Mouse (Mus musculus): ENCODE measurements at regions not wholly inside any gene's neighbourhood (a gene's known extent, or its start where the extent isn't known, plus 50 kb on each side); places are given as distances from the start of the nearest gene placed in this dataset.

DNA sequence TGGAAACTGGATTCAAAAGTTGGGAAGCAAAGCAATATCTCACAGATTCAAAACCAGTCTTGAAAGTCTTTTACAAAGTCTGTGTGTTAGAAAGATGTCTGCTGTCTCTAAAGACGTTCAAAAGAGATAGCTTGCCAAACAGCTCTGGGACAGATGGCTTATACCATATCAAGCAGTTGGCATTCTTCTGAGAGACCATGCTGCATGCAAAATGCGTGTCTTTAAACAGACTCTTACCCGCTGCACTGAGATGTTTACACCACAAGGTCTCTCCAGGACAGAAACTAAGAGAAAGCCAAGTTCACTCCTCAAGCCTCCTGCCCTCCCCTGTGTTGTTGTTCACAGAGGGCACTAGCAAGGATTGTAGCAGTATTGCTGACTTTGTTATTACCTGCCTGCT, 127.5 kb upstream of the Tmtc1 start:
- Histone ChIP-seq H3K4me1 (replicated peaks; ENCODE audit: control insufficient read depth, insufficient read depth, low read length) (no peaks in the 10 kb centered on the region), H3K36me3 (ENCODE audit: control insufficient read depth, insufficient read depth, low read length) (no peaks in the 10 kb centered on the region), H3K27me3 (replicated peaks; ENCODE audit: control insufficient read depth, insufficient read depth, low read length) (no peaks in the 10 kb centered on the region), H3K4me3 (ENCODE audit: low read depth, low read length) (no peak overlapping the region), H3K9ac (ENCODE audit: low read depth, low read length) (no peak overlapping the region), H3K4me2 (no peak overlapping the region), H3K27ac (ENCODE audit: low read depth, low read length) (no peak overlapping the region), H3K9me3 (ENCODE audit: control insufficient read depth, low read length) (no peaks in the 10 kb centered on the region)
- WGBS: 64% methylated on average over 3 of the region's 3 CpGs
- DNase-seq (ENCODE audit: low spot score) (no peak), ATAC-seq (replicated peaks; ENCODE audit: low FRiP score) (no peak)

DNA sequence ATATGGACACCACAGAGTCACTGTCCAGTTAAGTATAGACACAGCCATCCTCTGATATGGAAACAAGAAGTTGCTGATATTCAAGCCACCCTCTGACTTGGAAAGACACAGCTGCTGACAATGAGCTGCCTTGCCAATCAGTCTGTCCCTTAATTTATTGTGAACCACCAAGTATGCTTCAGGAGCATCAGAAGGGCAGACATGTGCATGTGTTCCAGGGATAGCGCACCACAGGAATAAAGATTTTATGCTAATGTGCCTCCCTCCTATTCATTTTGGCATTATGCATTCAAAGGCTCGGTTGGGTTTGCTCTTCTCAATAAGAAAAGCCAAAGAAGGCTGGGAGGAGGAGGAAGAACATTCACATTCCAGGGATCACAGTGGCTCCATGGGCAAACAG, 120.0 kb upstream of the Tmtc1 start:
- no peak overlapping the region for H3K27ac ChIP-seq (ENCODE audit: low read depth, low read length)
- no peaks in the 10 kb centered on the region for H3K27me3 ChIP-seq (replicated peaks; ENCODE audit: control insufficient read depth, insufficient read depth, low read length)
- no peak overlapping the region for H3K9ac ChIP-seq (ENCODE audit: low read depth, low read length)
- WGBS: 82% methylated on average over 2 of the region's 2 CpGs
- H3K9me3 ChIP-seq (ENCODE audit: control insufficient read depth, low read length): no peaks in the 10 kb centered on the region
- ATAC-seq (replicated peaks; ENCODE audit: low FRiP score) (no peak), DNase-seq (ENCODE audit: low spot score) (no peak)
- H3K4me2 ChIP-seq: no peak overlapping the region
- H3K36me3 ChIP-seq (ENCODE audit: control insufficient read depth, insufficient read depth, low read length): no peaks in the 10 kb centered on the region
- no peaks in the 10 kb centered on the region for H3K4me1 ChIP-seq (replicated peaks; ENCODE audit: control insufficient read depth, insufficient read depth, low read length)
- no peak overlapping the region for H3K4me3 ChIP-seq (ENCODE audit: low read depth, low read length)

DNA sequence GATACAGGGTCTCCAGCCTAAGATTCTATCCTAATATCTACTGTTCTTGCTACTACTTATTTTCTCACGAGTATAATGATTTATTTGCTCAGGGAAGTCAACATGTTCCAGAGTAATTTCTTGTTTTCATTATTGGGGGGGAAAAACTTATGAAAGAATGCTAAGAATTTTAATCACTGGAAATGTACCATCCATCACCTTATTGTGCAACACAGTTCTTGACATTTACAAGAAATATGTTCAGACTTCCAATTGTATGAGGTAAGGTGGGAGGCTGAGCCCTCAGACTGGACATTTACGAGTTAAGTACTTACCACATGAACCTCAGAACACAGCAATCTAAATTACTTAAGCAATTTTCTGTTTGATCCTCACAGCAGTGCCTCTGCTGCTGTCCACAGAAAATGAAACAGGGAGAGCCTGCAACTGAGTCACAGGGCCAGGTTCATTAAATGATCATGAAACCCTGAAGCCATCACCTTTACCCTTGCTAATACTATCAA, 118.1 kb upstream of the Tmtc1 start:
- Histone ChIP-seq H3K36me3 (ENCODE audit: control insufficient read depth, insufficient read depth, low read length) (no peaks in the 10 kb centered on the region), H3K4me2 (no peak overlapping the region), H3K9ac (ENCODE audit: low read depth, low read length) (no peak overlapping the region), H3K27me3 (replicated peaks; ENCODE audit: control insufficient read depth, insufficient read depth, low read length) (no peaks in the 10 kb centered on the region), H3K4me1 (replicated peaks; ENCODE audit: control insufficient read depth, insufficient read depth, low read length) (no peaks in the 10 kb centered on the region), H3K9me3 (ENCODE audit: control insufficient read depth, low read length) (no peaks in the 10 kb centered on the region), H3K27ac (ENCODE audit: low read depth, low read length) (no peak overlapping the region), H3K4me3 (ENCODE audit: low read depth, low read length) (no peak overlapping the region)
- DNase-seq (ENCODE audit: low spot score) (no peak), ATAC-seq (replicated peaks; ENCODE audit: low FRiP score) (no peak)
- WGBS: 48% methylated on average over 2 of the region's 2 CpGs

DNA sequence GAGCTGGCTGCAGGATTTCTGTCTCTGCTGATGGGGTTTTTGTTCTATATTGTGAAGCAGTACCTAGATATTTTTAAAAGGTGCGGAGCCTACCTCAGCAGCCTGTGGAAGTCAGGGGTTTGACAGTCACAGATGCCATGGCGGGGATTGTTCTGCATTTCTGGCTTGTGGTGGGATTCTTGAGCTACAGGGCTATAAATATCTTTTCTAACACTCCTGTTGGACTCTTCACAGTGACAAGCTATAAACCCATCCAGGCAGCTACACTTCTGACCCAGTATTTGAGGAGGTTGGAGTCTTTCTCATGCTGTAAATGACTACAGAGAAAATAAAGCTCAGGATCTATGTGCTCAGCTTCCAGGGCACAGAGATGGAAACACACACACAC, 112.3 kb upstream of the Tmtc1 start:
- Histone ChIP-seq H3K27ac (ENCODE audit: low read depth, low read length) (no peak overlapping the region), H3K27me3 (replicated peaks; ENCODE audit: control insufficient read depth, insufficient read depth, low read length) (no peaks in the 10 kb centered on the region), H3K9ac (ENCODE audit: low read depth, low read length) (no peak overlapping the region), H3K4me1 (replicated peaks; ENCODE audit: control insufficient read depth, insufficient read depth, low read length) (no peaks in the 10 kb centered on the region), H3K4me2 (no peak overlapping the region), H3K9me3 (ENCODE audit: control insufficient read depth, low read length) (no peaks in the 10 kb centered on the region), H3K36me3 (ENCODE audit: control insufficient read depth, insufficient read depth, low read length) (no peaks in the 10 kb centered on the region), H3K4me3 (ENCODE audit: low read depth, low read length) (no peak overlapping the region)
- DNase-seq (ENCODE audit: low spot score): no peak
- ATAC-seq (replicated peaks; ENCODE audit: low FRiP score): no peak
- 64% methylated on average over 2 of the region's 2 CpGs for WGBS

DNA sequence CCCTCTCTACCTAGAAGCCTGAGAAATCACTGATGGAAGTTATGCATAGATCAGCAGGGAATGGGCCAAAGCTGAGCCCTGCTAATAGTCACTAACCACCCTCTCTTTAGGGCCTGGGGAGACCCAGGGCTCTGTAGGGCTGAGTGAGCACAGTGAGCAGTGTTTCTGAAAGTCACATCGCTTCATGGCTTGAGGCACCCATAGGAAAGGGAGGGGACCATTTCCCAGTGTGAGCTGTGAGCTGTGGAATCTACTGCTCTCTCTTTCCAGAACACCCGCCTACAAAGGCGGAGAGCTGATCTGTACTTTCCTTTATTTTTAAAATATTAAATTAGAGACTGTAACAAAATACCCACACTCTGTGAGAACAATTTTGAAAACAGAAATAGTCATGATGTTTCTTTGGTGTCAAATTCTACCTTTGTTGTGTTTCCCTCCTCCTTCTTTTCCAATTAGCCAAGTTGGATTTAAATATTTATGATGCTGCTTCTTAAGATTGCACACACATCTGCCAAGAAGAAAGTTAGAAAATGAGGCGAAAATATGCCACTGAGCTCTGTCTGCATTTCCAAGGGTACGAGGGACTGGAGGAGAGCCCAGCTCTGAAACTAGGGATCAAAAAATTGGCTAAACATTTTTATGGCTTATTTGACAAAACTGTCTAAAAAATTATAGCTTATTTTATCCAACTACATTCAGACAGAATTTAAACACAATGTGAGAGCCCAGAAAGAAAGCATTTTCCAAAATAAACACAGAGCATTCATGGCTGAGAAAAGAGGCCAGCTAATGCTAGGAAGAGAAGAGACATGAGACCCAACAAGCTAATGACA, 111.7 kb upstream of the Tmtc1 start:
- Histone ChIP-seq H3K4me3 (ENCODE audit: low read depth, low read length) (no peak overlapping the region), H3K4me1 (replicated peaks; ENCODE audit: control insufficient read depth, insufficient read depth, low read length) (no peaks in the 10 kb centered on the region), H3K9me3 (ENCODE audit: control insufficient read depth, low read length) (no peaks in the 10 kb centered on the region), H3K27me3 (replicated peaks; ENCODE audit: control insufficient read depth, insufficient read depth, low read length) (no peaks in the 10 kb centered on the region), H3K4me2 (no peak overlapping the region), H3K9ac (ENCODE audit: low read depth, low read length) (no peak overlapping the region), H3K27ac (ENCODE audit: low read depth, low read length) (no peak overlapping the region), H3K36me3 (ENCODE audit: control insufficient read depth, insufficient read depth, low read length) (no peaks in the 10 kb centered on the region)
- ATAC-seq (replicated peaks; ENCODE audit: low FRiP score) (no peak), DNase-seq (ENCODE audit: low spot score) (no peak)
- 86% methylated on average over 5 of the region's 5 CpGs for WGBS

DNA sequence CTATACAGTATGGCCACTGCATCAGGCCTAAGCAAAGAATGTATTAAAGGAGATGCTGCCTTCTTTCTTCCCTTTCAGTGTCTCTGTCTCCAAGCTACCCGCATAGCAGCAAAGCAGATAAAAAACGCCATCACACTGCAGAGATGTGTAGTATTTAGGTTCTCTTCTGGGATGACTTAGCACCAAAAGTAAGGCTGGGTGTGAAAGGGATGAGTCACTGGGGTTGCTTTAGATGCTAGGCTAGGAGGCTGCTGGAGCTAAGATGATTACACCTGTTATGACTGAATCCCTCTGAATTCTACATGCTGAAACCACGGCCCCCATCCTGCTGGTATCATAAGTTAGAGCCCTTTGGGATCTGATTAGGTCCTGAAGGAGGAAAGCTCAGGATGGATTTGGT, 110.3 kb upstream of the Tmtc1 start:
- H3K36me3 ChIP-seq (ENCODE audit: control insufficient read depth, insufficient read depth, low read length): no peaks in the 10 kb centered on the region

DNA sequence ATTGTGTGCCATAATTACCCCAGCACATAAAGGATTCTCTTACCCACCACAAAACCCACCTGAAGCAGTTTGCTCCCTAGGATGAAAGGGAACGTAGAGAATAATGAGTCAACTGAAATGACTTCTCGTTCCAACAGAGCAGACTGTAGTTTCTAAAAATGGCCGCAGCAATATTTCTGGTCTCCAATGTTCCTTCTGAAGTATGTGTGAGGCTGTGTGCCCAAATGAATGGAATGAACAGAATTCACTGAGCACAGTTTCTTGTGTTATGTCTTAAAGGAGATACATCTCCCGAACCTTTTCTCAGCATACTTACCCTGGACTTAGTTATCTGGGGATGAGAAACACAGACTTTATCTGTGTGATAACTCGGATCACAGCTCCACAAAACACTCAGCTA, 109.4 kb upstream of the Tmtc1 start:
- Histone ChIP-seq H3K27me3 (replicated peaks; ENCODE audit: control insufficient read depth, insufficient read depth, low read length) (no peaks in the 10 kb centered on the region), H3K4me1 (replicated peaks; ENCODE audit: control insufficient read depth, insufficient read depth, low read length) (no peaks in the 10 kb centered on the region), H3K4me3 (ENCODE audit: low read depth, low read length) (no peak overlapping the region), H3K4me2 (no peak overlapping the region), H3K9me3 (ENCODE audit: control insufficient read depth, low read length) (no peaks in the 10 kb centered on the region), H3K27ac (ENCODE audit: low read depth, low read length) (no peak overlapping the region), H3K9ac (ENCODE audit: low read depth, low read length) (no peak overlapping the region), H3K36me3 (ENCODE audit: control insufficient read depth, insufficient read depth, low read length) (no peaks in the 10 kb centered on the region)
- DNase-seq (ENCODE audit: low spot score): no peak
- WGBS: 71% methylated on average over 5 of the region's 5 CpGs
- no peak for ATAC-seq (replicated peaks; ENCODE audit: low FRiP score)

More for the DNA sequence above, 110.3 kb upstream of the Tmtc1 start:
- H3K4me3 ChIP-seq (ENCODE audit: low read depth, low read length): no peak overlapping the region
- DNase-seq (ENCODE audit: low spot score): no peak
- no peak overlapping the region for H3K9ac ChIP-seq (ENCODE audit: low read depth, low read length)
- no peaks in the 10 kb centered on the region for H3K9me3 ChIP-seq (ENCODE audit: control insufficient read depth, low read length)
- H3K4me1 ChIP-seq (replicated peaks; ENCODE audit: control insufficient read depth, insufficient read depth, low read length): no peaks in the 10 kb centered on the region
- H3K4me2 ChIP-seq: no peak overlapping the region
- 80% methylated on average over 3 of the region's 3 CpGs for WGBS
- H3K27me3 ChIP-seq (replicated peaks; ENCODE audit: control insufficient read depth, insufficient read depth, low read length): no peaks in the 10 kb centered on the region
- no peak overlapping the region for H3K27ac ChIP-seq (ENCODE audit: low read depth, low read length)
- ATAC-seq (replicated peaks; ENCODE audit: low FRiP score): 0 out of 2 replicates have a peak, but pooled peaks have one; percentile 23

DNA sequence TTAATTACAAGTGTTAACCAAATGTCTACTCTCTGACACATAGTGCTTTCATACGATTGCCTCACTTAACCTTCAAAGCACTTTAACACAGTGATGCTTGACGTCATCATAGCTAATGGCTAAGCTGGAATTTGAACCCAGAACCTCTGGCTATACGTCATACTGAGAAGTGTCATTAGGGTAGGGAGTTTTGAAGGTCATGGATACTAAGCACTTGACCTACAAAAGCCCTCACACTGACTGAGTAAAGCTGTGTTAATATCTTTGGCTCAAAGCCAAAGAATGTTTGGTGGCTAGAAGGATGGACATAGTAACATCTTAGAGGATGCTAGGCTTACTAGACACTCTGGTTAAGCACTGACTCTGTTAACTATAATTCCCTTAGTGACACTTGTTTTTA, 106.9 kb upstream of the Tmtc1 start:
- no peak for DNase-seq (ENCODE audit: low spot score)
- H3K4me3 ChIP-seq (ENCODE audit: low read depth, low read length): no peak overlapping the region
- H3K9me3 ChIP-seq (ENCODE audit: control insufficient read depth, low read length): no peaks in the 10 kb centered on the region
- H3K36me3 ChIP-seq (ENCODE audit: control insufficient read depth, insufficient read depth, low read length): no peaks in the 10 kb centered on the region
- 64% methylated on average over 3 of the region's 3 CpGs for WGBS
- ATAC-seq (replicated peaks; ENCODE audit: low FRiP score): no peak
- no peak overlapping the region for H3K27ac ChIP-seq (ENCODE audit: low read depth, low read length)
- H3K9ac ChIP-seq (ENCODE audit: low read depth, low read length): no peak overlapping the region
- no peaks in the 10 kb centered on the region for H3K4me1 ChIP-seq (replicated peaks; ENCODE audit: control insufficient read depth, insufficient read depth, low read length)
- H3K27me3 ChIP-seq (replicated peaks; ENCODE audit: control insufficient read depth, insufficient read depth, low read length): no peaks in the 10 kb centered on the region
- no peak overlapping the region for H3K4me2 ChIP-seq

DNA sequence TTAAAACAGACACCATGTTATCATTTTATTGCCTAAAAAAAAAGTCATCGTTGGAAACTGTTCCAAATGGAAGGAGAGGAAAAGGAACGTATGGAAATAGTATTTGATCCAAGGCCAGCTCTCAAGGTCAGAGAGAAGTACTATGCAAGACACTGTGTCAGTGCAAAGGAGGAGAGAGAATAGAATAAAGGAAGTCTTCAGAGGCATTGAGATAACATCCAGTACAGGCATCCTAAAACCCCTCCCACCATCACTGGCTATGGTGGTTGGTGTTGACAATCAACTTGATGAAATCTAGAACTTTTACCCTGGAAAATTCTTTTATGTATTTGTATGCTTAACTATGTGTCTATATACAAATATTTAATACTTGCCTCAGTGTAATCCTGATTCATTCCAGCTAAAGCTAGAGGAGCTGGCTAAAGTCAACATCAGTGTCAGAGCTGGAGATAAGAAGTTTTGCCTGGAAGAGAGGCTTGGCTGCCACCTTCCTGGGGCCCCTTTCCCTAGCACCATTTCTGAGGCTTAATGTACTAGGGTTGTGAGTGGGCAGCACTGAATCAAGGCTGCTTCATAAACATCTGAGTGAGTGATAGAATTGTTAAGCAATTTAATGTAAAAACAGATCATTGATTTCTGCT, 104.1 kb upstream of the Tmtc1 start:
- no peak overlapping the region for H3K4me3 ChIP-seq (ENCODE audit: low read depth, low read length)
- ATAC-seq (replicated peaks; ENCODE audit: low FRiP score) (no peak), DNase-seq (ENCODE audit: low spot score) (no peak)
- no peaks in the 10 kb centered on the region for H3K27me3 ChIP-seq (replicated peaks; ENCODE audit: control insufficient read depth, insufficient read depth, low read length)
- H3K9me3 ChIP-seq (ENCODE audit: control insufficient read depth, low read length): no peaks in the 10 kb centered on the region
- H3K9ac ChIP-seq (ENCODE audit: low read depth, low read length): no peak overlapping the region
- H3K4me1 ChIP-seq (replicated peaks; ENCODE audit: control insufficient read depth, insufficient read depth, low read length): no peaks in the 10 kb centered on the region
- no peaks in the 10 kb centered on the region for H3K36me3 ChIP-seq (ENCODE audit: control insufficient read depth, insufficient read depth, low read length)
- WGBS: 50% methylated on average over 2 of the region's 2 CpGs
- H3K27ac ChIP-seq (ENCODE audit: low read depth, low read length): no peak overlapping the region
- H3K4me2 ChIP-seq: no peak overlapping the region
